Comparison of ENCODE assay signal across 21 mouse cellular contexts in the genomic region with DNA sequence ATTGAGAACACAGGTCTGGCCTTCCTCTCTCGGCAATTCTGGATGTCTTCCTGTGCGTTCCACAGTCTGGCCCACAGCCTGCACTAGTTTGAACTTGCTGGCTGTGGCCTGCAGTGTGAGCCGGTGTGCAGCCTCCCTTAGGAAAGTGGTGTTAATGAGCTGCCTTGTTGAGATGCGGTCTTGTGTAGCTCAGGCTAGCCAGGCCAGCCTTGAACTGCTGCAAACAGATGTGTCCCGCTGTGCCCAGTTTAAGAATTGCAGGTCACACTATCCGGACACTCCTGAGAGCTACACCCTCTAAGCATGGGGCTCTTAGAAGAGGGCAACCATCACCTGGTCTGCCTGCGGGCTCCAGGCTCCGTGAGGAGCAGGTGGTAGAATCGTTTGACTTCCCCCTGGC. TPM values are rescaled to one million over a fixed set of nuclear protein-coding genes. Genes with fewer than 3 reads are reported as not detected.
"Had no signal": no experiment of that assay in that cellular context is flagged by ENCODE, and none has a peak within 500 bp of the region (broad histone marks: within the 10 kb centered on the region; RNA-seq: fewer than 3 reads in every experiment).

No protein-coding gene starts in this region.

- H3K4me3 ChIP-seq: lung, embryonic 15.5 days; megakaryocyte, embryonic 14.5 days; midbrain, embryonic 12.5 days; neural tube, embryonic 12.5 days; stomach, embryonic 15.5 days had no signal

- H3K27ac ChIP-seq: lung, embryonic 15.5 days; macrophage; midbrain, embryonic 12.5 days; neural tube, embryonic 12.5 days; stomach, embryonic 15.5 days; stomach, postnatal 0 days had no signal

- H3K27me3 ChIP-seq: lung, embryonic 15.5 days; stomach, embryonic 15.5 days had no signal

- H3K9ac ChIP-seq: liver, postnatal 0 days; lung, embryonic 15.5 days; midbrain, embryonic 12.5 days; neural tube, embryonic 12.5 days; stomach, embryonic 15.5 days had no signal

- H3K4me1 ChIP-seq: lung, embryonic 15.5 days; megakaryocyte, embryonic 14.5 days; midbrain, embryonic 12.5 days; neural tube, embryonic 12.5 days; stomach, embryonic 15.5 days had no signal

- ATAC-seq: liver, postnatal 0 days; lung, postnatal 0 days had no signal

- H3K9me3 ChIP-seq: lung, embryonic 15.5 days; megakaryocyte, embryonic 14.5 days; midbrain, embryonic 12.5 days; neural tube, embryonic 12.5 days; stomach, embryonic 15.5 days had no signal

- H3K4me2 ChIP-seq: lung, embryonic 15.5 days; midbrain, embryonic 12.5 days; neural tube, embryonic 12.5 days; stomach, embryonic 15.5 days had no signal

- DNase-seq: liver, postnatal 0 days; lung, adult 2 months; lung, postnatal 14 days; lung, postnatal 36 days; midbrain, embryonic 14.5 days; right cerebral cortex, postnatal 14 days; thymus, adult 2 months; thymus, postnatal 36 days had no signal

- H3K36me3 ChIP-seq: lung, embryonic 15.5 days; midbrain, embryonic 12.5 days; neural tube, embryonic 12.5 days; stomach, embryonic 15.5 days had no signal

RNA-seq across cellular contexts. Expression of a gene that starts 18.4 kb away (rescaled TPM):
- total RNA-seq: megakaryocyte progenitor cell, adult 5-6 weeks; midbrain, postnatal 0 days; monocyte, adult 5-6 weeks; neutrophil, adult 5-6 weeks had no signal
- polyA plus RNA-seq: liver, postnatal 0 days; lung, postnatal 0 days; macrophage; midbrain, postnatal 0 days; spleen, adult 2 months had no signal
